In the genomic region with DNA sequence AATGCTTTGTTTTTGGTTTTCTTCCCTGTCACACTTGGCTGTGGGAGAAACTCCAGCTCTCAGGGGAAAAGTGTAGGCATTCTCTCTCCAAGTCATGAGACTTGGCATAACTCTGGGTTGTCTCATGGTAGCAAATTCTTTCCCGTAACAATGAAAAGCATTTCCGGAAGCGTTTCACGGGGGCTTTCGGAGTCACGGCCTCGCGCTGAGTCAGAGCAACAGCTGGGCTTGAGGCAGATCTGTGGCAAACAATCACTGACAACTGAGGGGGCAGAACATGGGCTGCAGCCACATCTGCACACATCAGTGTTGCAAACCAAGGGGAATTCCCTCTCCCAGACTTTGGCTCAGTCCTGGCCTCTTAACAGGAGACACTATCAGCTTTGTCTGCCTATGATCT, we compare ENCODE assay signal across 11 mouse cellular contexts. TPM values are rescaled to one million over a fixed set of nuclear protein-coding genes. Genes with fewer than 3 reads are reported as not detected.
DNase-seq lines count a peak whose midpoint lies in the region; ATAC-seq and TF ChIP-seq lines count a peak whose summit lies in the region.
"Had no signal": no experiment of that assay in that cellular context is flagged by ENCODE, and none has a peak within 500 bp of the region (broad histone marks: within the 10 kb centered on the region; RNA-seq: fewer than 3 reads in every experiment).

No protein-coding gene starts in this region.

- no peaks in the 10 kb centered on the region for H3K79me2 ChIP-seq in C2C12 (ENCODE audit: control insufficient read depth, insufficient read depth)

- no peak overlapping the region for H3ac ChIP-seq in C2C12 (ENCODE audit: control insufficient read depth, insufficient read length, low read depth)

- 0 out of 2 replicates have a peak, but pooled peaks have one; percentile 39 for TF ChIP-seq EP300 in heart, postnatal 0 days (IDR thresholded peaks at IDR 0.05; ENCODE audit: low read depth)

- peak overlapping the region; percentile 43; the same call in 1 of the 2 replicates for H3K27ac ChIP-seq in heart, postnatal 0 days (ENCODE audit: low read depth)
- no peak overlapping the region for H3K27ac ChIP-seq in forebrain, embryonic 16.5 days (ENCODE audit: low read length)
- H3K27ac ChIP-seq: embryonic facial prominence, embryonic 13.5 days had no signal

- no peaks in the 10 kb centered on the region for H3K79me3 ChIP-seq in C2C12 (ENCODE audit: low read depth)

- intact Hi-C loops in left cerebral cortex, postnatal 14 days (cut with DNase I), result no loop called here

- no peaks in the 10 kb centered on the region for H3K9me3 ChIP-seq in heart, postnatal 0 days (replicated peaks; ENCODE audit: control insufficient read depth, low read length)
- H3K9me3 ChIP-seq in forebrain, embryonic 16.5 days (ENCODE audit: control insufficient read depth, low read length), result no peaks in the 10 kb centered on the region
- H3K9me3 ChIP-seq: embryonic facial prominence, embryonic 13.5 days had no signal

- H3K36me3 ChIP-seq in C2C12 (ENCODE audit: control insufficient read depth, insufficient read depth), result peaks cover 46% of the 10 kb centered on the region
- peaks cover 73% of the 10 kb centered on the region for H3K36me3 ChIP-seq in heart, postnatal 0 days (replicated peaks; ENCODE audit: control insufficient read depth, insufficient read depth, low read length)
- H3K36me3 ChIP-seq in forebrain, embryonic 16.5 days (ENCODE audit: control insufficient read depth, insufficient read depth), result peaks cover 21% of the 10 kb centered on the region

- TF ChIP-seq CTCF in C2C12 (IDR thresholded peaks at IDR 0.05; ENCODE audit: control insufficient read depth, insufficient read depth, insufficient read length), result no peak
- no peak for TF ChIP-seq CTCF in heart, postnatal 0 days (IDR thresholded peaks at IDR 0.05; ENCODE audit: low read depth)

- peak; percentile 89 for DNase-seq in NIH3T3 (ENCODE audit: low read depth)
- peak; percentile 20 for DNase-seq in heart, postnatal 0 days (ENCODE audit: low spot score)
- DNase-seq in lung, postnatal 10 days, result peak; percentile 71
- DNase-seq in left cerebral cortex, postnatal 14 days (ENCODE audit: low spot score in 2 of 2), result no peak
- DNase-seq in cerebellum, adult 18-20 months, result no peak
- DNase-seq: cerebellum, adult 11-12 months; layer of hippocampus, postnatal 36 days; lung, embryonic 14.5 days had no signal

- no peak overlapping the region for H3K4me2 ChIP-seq in heart, postnatal 0 days (ENCODE audit: low read depth, low read length)
- no peak overlapping the region for H3K4me2 ChIP-seq in forebrain, embryonic 16.5 days (ENCODE audit: low read length)
- H3K4me2 ChIP-seq: embryonic facial prominence, embryonic 13.5 days; lung, embryonic 14.5 days had no signal

- H3K27me3 ChIP-seq in C2C12 (ENCODE audit: control insufficient read depth, insufficient read depth, insufficient read length), result no peaks in the 10 kb centered on the region
- no peaks in the 10 kb centered on the region for H3K27me3 ChIP-seq in heart, postnatal 0 days (ENCODE audit: control insufficient read depth, insufficient read depth, low read length)
- H3K27me3 ChIP-seq in forebrain, embryonic 16.5 days (replicated peaks; ENCODE audit: control insufficient read depth, insufficient read depth, low read length), result no peaks in the 10 kb centered on the region
- H3K27me3 ChIP-seq: embryonic facial prominence, embryonic 13.5 days had no signal

- ATAC-seq in heart, postnatal 0 days (ENCODE audit: insufficient read depth, low read depth), result peak; percentile 49
- ATAC-seq in forebrain, embryonic 16.5 days, result no peak

- H3K4me3 ChIP-seq in C2C12 (ENCODE audit: insufficient read depth, poor library complexity, severe bottlenecking), result no peak overlapping the region
- H3K4me3 ChIP-seq in heart, postnatal 0 days (ENCODE audit: low read depth, low read length), result no peak overlapping the region
- no peak overlapping the region for H3K4me3 ChIP-seq in forebrain, embryonic 16.5 days (replicated peaks; ENCODE audit: low read length)
- H3K4me3 ChIP-seq: embryonic facial prominence, embryonic 13.5 days had no signal

- no peak overlapping the region for H3K9ac ChIP-seq in heart, postnatal 0 days (replicated peaks; ENCODE audit: low read depth, low read length)
- H3K9ac ChIP-seq in forebrain, embryonic 16.5 days (replicated peaks; ENCODE audit: low read depth, low read length), result no peak overlapping the region
- H3K9ac ChIP-seq: embryonic facial prominence, embryonic 13.5 days; lung, embryonic 14.5 days had no signal

- H3K4me1 ChIP-seq in heart, postnatal 0 days (ENCODE audit: control insufficient read depth, insufficient read depth), result no peaks in the 10 kb centered on the region
- H3K4me1 ChIP-seq in forebrain, embryonic 16.5 days (replicated peaks; ENCODE audit: control insufficient read depth, insufficient read depth, low read length), result no peaks in the 10 kb centered on the region
- H3K4me1 ChIP-seq: embryonic facial prominence, embryonic 13.5 days had no signal

- 55% methylated on average over 8 of the region's 8 CpGs for WGBS in heart, postnatal 0 days
- 97% methylated on average over 8 of the region's 8 CpGs for WGBS in forebrain, embryonic 16.5 days

TF ChIP-seq in C2C12, 6 proteins besides CTCF, POLR2A, EP300 and RAD21:
- peak; percentile 41 for TF ChIP-seq CEBPB (IDR thresholded peaks at IDR 0.05; ENCODE audit: low read depth)
- TF ChIP-seq MYOD1 (IDR thresholded peaks at IDR 0.05; ENCODE audit: control insufficient read depth, insufficient read length, low read depth), result peak; percentile 97
- TF ChIP-seq MYOG (IDR thresholded peaks at IDR 0.05; ENCODE audit: control insufficient read depth, extremely low read depth, insufficient read length), result no peak
- peak; percentile 82 for TF ChIP-seq MAX (IDR thresholded peaks at IDR 0.05)
- peak; percentile 34 for TF ChIP-seq USF1 (IDR thresholded peaks at IDR 0.05; ENCODE audit: low read depth)
- TF ChIP-seq FOSL1 (IDR thresholded peaks at IDR 0.05; ENCODE audit: insufficient read depth, low read length, poor library complexity, severe bottlenecking), result peak; percentile 52

RNA-seq across cellular contexts. Expression of a gene that starts 58.1 kb away (rescaled TPM):
- 14.5 TPM for polyA plus RNA-seq in C2C12 (2012; fragmentation: generic; extraction: Trizol)
- total RNA-seq in heart, postnatal 0 days (2014; rRNA removed; ENCODE audit: low replicate concordance), result 6.2 and 14.8 TPM in 2 replicates
- 10.5 and 14.8 TPM in 2 replicates for polyA plus RNA-seq in heart, postnatal 0 days (2015; fragmentation: Nextera tagmentation; extraction: Ambion mirVana)
- total RNA-seq in left cerebral cortex, postnatal 14 days (2021), result 100 to 1,000 TPM in 1 of 2 experiments, 10 to 100 TPM in 1; 99.7 to 111 TPM
- 50.6 and 51.2 TPM in 2 replicates for polyA plus RNA-seq in forebrain, embryonic 16.5 days (2015; fragmentation: Nextera tagmentation; extraction: Ambion mirVana)

Comparison
In these comparisons a context has a peak if more than half of its experiments do, and no peak if none do; other contexts are left out.
1. DNase-seq: peak in NIH3T3 (single experiment), heart, postnatal 0 days (single experiment) and lung, postnatal 10 days (single experiment); none in left cerebral cortex, postnatal 14 days (0 of 2) and cerebellum, adult 18-20 months (0 of 2).